Mouse (Mus musculus): ENCODE data around the gene Arid5b.

The Arid5b gene

DNA sequence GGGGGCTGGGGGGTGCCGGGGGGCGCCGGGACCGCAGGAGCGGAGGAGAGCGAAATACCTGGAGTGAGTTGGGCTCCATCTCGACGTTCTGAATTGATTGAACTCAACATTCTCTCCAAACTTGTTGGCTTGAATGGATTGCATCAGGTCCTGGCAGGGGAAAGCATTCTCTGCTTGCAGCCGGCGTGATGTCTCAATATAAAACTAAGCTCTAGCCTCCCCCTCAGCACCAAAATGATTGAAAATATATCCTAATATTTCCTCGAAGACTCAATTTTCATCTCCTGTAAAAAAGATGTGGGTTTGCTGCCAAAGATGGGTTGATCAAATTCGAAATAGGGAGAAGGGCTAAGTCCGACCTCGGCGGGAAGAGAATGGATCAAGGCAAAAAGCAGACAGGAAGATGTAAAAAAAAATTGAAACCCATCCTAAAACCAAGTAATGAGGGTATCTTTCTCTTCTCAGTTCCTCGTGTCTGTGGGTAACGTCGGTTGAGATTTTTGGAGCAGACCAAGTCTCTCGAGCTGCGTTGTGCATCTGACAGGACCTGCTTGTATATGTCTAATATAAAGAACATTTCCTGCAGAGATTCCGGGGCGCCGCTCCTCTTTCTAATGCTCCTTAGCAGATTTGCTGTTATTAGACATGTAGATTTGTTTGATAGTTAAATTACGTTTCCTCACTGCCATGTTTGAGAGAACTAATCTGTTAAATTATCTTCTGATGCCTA is at the start of gene Arid5b:
Gene Arid5b (minus strand): TSS at position 109 of the 730 bp plus-strand sequence.
- peak in 1 of 2 experiments; percentile 51 for DNase-seq (ENCODE audit: low spot score in 2 of 2)

DNA sequence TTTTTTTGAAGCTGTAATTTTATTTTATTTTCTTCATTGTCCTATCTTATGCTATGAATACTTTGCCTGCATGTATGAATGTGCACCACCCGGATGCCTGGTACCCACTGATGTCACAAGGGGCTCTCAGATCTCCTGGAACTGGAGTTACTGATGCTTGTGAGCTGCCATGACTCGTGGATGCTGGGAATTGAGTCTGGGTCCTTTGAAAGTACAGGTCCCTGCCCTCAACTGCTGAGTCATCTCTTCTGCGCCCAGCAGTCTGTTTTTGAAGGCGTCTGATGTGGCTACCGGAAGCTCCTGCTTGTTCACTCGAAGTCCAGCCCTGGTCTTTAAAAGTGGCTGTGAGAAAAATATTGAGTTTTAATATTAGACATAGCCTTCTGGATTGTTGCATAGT is 46.8 kb upstream of the Arid5b start:
- DNase-seq (ENCODE audit: low spot score in 2 of 2) = no peak

DNA sequence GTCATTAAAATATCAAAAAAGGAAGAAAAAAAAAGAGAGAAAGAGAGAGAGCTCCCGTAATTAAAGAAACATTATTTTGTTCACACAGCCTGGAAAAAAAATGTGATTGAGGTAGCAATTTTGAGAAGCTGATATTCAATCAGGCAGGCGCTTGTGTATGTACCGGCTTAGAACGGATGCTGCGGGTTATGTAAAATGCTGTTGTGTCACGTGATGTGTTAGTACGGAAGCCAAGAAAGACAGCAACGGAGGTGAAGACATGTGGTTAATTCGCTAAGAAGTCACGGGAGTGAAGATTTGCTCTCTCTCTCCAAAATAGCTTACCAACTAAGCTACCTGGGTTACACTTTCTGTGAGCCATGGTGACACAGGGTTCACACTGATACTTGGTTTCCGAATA is 45.5 kb upstream of the Arid5b start:
- no peak for DNase-seq (ENCODE audit: low spot score in 2 of 2)

DNA sequence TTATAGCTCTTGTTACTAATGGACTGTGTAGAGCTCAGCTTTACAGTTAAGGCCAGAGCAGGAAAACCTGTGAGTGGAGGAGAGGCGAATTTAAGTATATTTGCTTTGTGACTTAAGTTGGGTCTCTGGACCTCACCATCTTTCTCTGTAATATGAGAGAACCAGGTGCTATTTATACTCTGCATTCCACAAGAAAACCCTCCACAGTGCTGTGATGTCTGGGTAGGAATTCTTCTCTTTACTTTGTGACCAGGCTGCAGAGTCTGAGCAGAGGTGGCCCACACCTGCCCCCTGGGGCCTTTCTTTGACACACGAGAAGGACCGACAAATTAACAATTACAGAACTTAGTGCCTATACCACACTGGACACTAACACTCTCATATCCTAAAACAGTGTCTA is 44.6 kb upstream of the Arid5b start:
- no peak for DNase-seq (ENCODE audit: low spot score in 2 of 2)

DNA sequence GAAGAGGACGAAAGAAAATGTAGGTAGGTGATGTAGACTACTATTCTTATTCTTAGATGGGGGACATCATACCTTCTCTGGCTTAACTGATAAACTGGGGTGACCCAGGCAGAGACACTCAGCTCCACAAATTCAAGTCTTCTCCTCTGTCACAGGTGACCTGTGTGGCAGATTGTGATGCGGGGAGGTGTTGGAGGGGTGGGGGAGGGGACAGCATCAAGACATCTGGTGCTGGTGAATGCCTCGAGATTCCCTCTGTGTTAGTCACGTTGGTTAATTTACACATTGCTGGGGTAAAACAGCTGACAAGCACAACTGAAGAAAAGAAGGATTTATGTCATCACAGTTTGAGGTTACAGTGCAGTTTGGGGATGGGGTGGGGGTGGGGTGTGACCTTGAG is 42.4 kb upstream of the Arid5b start:
- no peak for DNase-seq (ENCODE audit: low spot score in 2 of 2)

DNA sequence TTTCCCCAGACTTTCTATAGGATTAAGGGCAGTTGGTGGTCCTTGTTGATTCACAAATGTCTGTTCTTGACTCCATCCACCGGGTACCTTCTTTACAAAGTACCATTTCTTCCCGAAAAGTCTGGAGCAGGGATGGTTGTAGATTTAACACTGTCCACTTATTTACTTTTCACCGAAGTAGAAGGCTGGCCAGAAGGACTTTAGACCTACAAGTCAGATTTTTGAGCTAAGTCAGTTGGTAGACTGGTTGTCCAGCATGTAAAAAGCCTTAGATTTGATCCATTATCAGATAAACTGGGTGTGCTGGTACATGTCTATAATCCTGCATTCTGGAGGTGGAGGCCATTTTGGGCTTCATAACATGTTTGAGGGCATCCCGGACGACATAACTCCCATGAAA is 42.0 kb upstream of the Arid5b start:
- DNase-seq (ENCODE audit: low spot score in 2 of 2) = no peak

DNA sequence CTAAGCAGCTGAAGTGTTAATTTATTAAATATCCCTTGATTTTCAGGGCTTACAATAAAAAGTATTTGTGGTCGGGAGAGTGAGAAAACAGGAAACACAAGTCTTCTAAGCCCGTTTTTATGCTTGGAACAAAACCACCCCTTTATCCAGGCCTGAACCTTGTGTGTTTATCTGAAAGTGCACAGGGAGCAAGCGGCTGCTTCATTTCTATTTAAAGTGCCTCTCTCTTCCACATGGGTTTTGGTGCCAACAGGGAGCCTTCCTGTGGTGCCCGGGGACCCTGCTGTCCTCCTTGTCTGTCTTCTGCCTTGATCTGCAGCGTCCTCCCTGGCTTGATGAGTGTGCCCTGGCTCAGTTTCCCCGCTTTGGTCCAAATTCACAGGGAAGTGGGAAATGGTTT is 40.9 kb upstream of the Arid5b start:
- no peak for DNase-seq (ENCODE audit: low spot score in 2 of 2)

DNA sequence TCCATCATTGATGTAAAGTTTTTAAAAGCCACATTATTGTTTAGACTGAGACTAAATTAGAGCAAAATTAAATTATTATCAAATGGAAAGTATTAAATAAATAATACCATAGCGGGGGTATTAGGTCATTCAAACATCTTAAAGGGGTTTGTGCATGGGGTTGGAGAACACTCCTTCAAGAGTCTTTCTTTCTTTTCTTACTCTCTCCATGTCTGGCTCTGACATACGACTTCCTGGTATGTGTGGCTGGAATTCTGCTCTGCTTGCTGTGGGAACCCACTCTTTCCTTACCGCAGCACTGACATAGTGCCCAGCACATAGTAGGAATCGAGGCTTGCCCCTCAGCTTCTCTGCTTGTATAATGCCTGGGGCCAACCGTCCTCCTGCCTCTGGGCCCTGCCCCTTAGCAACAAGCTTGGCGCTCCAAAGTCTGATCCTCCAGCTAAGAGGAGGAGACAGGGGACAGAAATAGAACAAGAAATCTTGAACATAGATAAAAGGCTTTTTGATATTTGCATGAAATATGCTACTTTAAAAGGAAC is 40.0 kb upstream of the Arid5b start:
- no peak for DNase-seq (ENCODE audit: low spot score in 2 of 2)

DNA sequence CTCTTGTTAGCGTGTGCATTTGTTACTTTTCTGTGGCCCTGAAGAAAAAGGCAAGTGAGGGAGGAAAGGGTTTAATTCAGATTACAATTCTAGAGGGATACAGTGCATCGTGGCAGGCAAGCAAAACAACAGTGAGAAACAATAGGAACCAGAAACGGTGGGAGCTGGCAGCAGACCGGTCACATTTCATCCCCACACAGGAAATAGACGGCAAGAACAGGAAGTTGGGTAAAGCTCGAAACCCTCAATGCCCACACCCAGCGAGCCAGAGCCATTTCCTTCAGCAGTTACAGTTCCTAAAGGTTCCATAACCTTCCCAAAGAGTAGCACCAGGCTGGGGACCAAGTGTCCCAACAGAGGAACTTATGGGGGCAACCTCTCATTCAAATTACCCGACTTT is 34.2 kb upstream of the Arid5b start:
- DNase-seq (ENCODE audit: low spot score in 2 of 2) = no peak

DNA sequence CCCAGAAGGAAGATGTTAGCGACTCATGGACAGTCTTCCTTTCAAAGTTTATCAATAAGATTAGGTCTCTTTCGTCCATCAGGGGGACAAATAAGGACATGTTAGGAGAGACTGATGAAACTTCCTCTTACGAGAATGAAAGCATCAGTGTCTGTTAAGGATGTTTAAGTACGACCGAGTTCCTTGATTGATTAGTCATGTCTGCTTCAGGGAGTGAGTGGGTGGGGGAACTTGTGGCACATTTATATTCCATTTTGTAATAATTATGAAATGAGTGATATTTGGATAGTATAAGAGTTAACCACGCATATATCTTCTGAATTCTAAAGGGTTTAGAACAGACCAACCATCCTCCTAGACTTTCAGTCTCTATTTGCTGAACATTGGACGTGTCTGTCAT is 22.5 kb upstream of the Arid5b start:
- no peak for DNase-seq (ENCODE audit: low spot score in 2 of 2)

DNA sequence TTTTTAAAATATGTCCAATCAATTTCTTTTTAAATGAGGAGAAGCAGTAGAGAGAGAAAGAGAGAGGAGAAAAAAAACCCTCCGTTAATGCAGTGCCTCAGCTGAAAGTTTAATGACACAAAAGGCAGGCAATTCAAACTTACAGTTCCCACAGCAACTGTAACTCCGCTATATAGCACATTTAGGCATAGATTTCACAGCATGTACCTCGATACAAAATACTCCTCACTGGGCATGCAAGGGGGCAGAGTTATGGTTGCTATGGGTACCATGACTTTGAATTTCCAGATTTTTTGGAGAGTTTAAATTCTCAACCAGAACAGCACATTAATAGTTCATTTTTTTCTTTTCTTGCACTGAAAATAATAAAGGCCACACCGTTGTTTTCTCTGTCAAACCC is 10.9 kb upstream of the Arid5b start:
- no peak for DNase-seq (ENCODE audit: low spot score in 2 of 2)

DNA sequence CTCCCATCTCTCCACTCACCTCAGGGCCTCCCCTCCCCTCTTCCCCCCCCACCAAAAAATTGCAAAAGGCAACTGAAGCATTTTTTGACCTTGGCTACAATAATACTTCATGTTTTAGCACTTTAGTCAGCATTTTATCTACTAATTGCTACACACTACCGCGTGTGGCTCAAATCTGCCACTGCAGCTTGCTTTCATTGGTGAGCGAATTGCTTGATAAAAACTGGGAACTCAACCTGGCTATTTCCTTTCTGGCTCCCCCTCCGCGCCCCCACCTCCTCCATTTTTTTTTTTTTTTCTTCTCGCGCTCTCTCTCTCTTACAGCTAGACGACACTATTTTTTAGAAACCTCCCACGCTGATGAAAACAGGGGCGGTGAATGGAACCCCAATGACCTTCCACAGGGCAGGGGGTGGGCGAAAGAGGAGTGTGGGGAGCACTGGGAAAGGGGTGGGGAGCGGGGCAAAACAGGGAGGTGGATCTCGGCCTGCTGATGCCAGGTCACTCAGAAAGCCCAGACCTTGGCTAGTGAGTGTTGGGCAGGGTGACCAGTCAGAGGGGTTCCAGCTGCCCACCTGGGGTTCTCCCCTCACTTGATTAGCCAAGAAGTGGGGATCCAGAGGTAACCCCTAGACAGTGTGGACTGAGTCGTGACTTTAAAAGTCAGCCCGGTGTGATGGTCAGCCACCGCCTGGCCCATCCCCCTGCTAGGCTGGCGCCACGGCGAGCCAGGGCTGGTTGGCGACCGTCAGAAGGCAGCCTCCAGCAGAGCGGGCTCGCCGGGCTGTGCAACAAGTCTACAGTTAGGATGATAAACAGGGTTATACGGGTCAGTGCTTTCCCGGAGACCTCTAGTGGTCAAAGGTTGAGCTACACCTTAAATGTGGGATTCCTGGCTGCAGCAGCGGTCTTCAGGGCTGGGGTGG is 4.2 kb upstream of the Arid5b start:
- DNase-seq (ENCODE audit: low spot score in 2 of 2) = peak; percentile 51 to 65

DNA sequence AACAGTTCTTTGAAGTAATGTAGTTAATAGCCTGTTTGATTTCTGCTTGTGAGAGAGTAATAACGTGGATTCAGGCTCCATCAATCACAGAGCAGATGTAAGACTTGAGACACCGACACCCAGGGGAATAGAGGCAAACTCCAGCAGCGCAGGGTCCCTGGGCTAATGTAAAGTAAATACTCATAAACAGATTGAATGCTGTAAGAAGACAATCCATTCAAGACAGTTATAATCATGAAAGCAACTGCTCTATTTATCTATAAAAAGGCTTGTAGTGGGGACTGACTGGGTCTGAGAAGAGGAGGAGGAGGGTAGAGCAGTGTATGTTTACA is 3.2 kb upstream of the Arid5b start:
- no peak for DNase-seq (ENCODE audit: low spot score in 2 of 2)

DNA sequence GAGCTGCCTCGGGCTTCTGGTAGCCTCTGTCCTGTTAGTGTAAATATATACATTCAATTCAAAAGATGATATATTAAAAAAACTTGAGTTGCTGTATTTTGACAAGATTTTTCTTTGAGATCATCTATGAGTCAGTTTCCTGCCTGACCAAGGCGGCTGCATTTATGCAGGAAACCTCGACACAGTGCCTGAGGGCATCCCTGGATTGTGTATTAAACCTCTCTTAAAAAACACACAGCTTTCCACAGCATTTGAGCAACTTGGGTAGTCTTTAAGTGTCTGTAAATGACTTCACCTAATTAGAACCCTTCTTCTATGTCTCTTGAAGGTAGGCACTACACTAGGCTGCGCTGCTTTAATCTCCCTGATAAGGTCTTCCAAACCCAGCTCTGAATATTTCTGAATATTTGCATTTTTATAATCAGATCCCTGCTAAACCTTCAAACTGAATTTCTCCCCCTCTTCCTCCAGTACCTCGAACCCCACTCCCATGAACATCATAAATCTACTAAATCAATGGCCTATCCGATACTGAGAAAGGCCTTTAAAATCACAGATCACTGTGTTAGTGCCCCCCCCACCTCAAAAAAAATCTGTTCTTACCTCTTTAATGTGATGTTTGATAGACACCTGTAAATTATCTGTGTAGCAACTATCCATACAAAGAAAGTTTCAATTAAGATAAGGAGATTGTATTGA is 2.7 kb upstream of the Arid5b start:
- DNase-seq (ENCODE audit: low spot score in 2 of 2) = no peak

DNA sequence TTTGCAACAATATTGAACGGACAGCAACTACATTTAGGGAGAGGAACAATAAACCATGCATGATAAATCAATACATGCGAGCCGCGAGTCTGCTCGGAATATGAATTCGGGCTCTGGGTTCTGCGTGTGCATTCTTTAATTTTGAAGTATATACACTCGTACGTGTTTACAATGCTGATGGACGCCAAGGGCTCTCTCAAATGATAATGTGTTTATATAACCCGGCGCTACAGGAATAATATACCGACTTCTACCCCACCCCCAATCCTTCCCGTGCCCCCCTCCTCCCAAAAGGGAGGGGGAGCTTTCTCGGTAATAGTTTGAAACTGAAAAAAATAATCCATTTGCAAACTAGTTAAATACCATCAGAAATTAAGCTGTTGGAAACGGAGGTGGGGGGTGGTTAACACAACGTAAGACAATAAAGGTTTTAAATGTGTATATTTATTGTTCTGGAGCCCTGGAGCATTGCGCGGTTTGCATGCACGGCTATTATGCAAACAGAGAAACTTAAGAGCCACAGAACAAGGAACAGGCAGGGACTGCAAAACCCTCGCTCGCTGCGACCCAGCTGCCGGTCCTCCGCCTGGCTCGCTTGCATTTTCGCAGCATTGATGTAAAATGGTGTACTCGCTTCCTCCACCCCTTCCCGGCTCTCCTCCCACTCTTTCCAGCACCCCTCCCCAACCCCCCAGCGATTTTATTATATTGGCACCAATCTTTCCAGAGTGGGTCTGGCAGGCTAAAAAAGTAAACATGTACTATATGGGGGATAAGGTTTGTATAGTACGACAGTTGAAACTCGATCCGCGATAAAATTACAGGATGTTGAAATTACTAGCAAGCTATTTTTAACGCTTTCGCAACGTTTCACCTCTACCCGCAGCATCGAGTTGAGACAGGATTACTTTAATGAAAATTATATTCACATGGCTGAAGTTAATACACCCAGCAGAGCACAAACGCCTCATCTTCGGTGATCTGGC is 1.3 kb upstream of the Arid5b start:
- DNase-seq (ENCODE audit: low spot score in 2 of 2) = peak; percentile 54 to 59

DNA sequence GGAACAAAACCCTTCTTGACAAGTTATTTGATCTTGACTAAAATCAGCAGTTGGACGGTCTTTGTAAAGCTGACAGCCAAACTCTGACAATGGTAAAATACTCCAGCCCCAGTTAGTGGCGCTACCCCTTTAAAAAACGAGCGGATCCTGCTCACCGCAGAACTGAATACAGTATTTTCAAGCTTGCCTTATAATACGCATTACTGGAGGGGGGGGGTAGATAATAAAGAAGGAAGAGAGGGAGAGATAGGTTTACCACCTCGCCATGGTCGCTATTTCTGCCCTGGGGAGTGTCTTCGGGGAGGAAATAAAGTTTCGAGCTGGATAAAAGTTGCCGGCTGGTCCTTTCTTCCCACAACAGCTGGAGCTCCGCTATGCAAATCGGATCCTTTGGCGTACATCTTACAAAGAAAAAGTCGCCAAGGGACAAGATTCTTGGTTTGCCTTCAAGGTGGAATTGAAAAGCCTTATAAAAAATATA is 829 bp downstream of the Arid5b start:
- DNase-seq (ENCODE audit: low spot score in 2 of 2) = peak in 1 of 2 experiments; percentile 26

DNA sequence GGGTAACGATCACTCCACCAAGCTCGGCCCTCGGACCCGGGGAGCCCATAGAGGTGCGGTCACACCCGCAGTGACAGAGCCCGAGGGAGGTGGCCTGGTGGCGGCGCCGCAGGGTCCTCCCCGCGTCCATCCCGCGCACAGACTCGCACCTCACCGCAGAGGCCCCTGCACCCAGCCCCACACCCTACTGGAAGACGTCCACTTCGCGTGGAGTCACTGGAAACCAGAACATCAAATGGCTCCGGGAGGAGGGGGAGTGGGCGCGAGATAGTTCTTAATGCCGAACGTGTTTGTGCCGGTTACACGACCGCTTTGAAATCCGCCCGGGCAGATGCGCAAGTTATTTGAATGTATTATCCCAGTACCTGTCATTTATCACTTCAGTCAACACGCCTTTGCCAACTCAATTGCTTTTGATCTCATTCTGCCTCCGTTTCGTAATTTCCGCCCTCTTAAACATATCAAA is 1.5 kb downstream of the Arid5b start:
- DNase-seq (ENCODE audit: low spot score in 2 of 2) = peak; percentile 62 to 64

DNA sequence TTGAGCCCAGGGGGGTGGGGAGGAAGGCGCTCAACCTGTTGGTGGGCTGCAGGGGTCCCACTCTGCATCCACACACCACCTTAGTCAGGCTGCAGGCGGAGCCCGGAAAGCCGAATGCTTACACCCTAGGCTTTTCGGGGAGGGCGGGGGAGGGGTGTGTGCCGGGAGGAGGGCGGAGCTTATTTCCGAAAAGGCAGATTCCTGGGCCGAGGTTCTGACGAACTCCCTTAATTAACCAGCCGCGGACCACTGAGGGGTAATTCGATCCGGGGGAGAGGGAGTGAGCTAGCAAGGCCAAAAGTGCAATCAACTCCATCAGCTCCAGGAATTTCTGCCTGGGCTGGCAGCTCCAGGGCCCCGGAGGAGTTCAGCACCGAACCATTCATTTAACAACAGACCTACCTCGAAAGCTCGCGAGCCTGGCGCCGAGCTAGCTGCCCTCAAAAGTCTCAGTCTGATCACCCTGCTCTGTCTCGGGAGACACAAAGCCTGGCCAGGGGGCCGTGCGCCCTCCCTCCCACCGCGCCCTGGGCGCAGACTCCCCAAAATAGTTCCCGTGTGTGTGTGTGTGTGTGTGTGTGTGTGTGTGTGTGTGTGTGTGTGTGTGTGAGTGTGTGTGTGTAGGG is 2.1 kb downstream of the Arid5b start:
- DNase-seq (ENCODE audit: low spot score in 2 of 2) = peak; percentile 55 to 58

DNA sequence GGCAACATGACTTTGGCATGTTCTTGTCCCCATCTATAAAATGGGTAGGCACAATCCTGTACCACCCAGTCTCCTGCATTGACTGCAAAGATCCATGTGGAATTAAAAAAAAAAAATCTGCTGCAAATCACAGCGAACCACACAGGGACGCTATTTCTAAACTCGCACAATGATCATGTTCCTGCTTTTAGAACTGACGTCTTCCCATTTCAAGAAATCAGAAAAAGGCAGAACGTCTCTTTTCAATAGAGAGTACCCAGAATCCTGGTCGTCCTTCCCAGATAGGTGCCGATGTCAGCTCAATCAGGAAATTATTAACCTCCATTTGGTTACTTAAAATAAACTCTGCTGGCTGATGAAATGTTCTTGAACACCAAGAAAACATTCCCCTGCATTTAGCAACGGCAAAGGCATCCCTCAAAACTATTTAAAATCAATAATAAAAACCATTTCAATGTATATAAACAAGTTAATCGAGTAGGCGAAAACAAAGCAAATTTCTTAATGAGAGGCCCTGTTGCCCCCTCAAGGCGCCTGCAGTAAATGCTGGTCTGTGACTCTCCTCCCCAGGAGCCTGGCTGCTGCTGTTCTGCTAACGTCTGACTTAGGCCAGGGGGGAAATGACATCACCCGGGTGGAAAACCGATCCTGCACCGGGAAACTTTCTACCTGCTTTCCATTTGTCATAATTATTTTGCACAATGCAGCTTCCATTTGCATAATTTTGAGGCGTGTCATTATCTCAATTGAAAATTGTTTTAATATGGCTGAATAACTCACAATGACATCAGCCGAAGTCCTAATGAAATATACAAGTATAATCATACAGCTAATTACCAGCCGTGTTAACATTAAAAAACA is 3.4 kb downstream of the Arid5b start:
- DNase-seq (ENCODE audit: low spot score in 2 of 2) = peak in 1 of 2 experiments; percentile 20

Data from frontal cortex, postnatal 14 days (tissue).